Mouse (Mus musculus) urinary bladder, postnatal 4 days (tissue): Measurements from ENCODE around the gene Dnaaf5.

ENCODE experiments used
- DNase-seq, 2 experiments: peaks; one replicate each; pipeline ENCODE4 v3.0.0; 2021 to 2022; ENCODE audit warnings: low spot score in 2 of 2

The Dnaaf5 gene

DNA sequence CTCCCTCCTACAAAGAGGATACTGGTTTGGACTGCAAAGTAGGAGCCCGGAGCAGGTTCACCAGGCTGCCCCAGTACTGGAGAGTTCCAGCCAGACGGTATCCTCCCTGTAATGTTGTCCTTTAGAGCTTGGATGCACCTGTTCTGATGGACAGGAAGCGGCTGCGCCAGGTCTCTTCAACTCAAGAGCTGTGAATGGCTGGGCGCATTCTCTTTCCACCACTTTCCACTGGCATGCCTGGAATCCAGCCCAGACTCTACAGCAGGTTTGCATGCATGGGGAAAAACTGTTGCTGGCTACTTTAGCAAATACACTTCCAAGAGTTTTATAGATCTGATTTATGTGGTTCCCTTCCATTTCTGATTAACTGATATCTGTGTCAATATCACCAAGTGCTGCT lies 8.7 kb upstream of the Dnaaf5 start:
- no peak for DNase-seq

DNA sequence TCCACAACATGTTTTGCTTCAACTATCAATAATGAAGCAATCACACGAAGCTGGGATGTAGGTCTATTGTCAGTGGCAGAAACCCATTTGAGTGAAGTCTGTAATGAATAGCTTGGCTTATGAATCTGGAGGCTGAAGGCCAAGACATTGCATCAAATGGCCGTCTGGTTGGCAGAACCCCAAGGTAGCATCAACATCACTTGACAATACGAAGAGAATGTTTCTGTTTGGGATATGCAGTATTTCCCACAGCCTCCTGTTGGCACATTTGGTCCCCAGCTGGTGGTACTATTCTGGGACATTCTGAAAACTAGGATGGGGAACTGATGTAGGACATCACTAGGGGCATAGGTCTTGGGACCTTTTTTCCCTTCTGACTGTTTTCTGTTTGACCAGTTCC lies 6.1 kb upstream of the Dnaaf5 start:
- DNase-seq: no peak

DNA sequence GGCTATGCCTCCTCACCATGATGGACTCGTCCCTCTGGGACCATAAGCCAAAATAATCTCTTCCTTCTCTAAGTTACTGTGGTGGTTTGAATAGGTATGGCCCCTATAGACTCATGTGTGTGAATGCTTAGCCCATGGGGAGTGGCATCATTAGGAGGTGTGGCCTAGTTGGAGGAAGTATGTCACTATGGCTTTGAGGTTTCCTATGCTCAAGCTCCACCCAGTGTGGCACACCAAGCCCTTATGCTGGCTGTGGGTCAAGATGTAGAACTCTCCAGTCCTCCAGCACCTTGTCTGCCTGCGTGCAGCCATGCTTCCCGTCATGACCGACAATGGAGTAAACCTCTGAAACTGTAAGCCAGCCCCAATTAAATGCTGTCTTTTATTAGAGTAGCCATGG lies 4.3 kb upstream of the Dnaaf5 start:
- DNase-seq: no peak

GRCm38 (mm10) chr5:139146476-139147075 lies 3.4 kb upstream of the Dnaaf5 start:
- DNase-seq: no peak

- DNase-seq: no peak
Observed at GRCm38 (mm10) chr5:139147178-139148078, 2.6 kb upstream of the Dnaaf5 start.

DNA sequence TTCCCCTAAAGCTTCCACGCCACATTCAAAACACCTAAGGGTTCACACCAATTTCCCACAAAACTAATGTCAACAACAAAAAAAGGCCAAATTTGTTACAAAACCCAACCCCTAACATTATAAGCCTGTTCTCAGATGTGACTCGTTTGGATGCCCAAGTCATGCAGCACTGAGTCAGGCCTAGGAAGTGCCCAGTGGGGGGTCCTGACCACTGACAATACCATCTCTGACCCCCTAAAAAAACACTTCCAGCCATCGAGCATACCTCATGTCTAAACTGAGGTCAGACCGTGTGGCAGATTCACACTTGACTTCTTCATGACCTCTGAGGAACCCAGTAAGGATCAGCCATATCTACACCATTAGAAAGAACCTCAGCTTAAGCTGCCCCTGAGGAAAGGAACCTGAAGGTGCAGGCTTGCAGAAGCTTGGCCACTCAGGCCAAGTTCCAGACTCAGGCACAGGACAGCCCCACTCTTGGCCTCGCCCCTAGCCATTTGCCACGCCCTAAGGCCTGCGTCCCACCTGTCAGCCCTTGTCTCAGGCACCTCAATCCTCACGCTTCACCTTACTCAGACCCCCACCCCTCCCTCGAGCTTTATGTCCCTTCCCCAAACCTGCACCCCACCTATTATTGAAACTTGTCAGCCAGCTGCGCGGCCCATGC lies 884 bp upstream of the Dnaaf5 start:
- no peak for DNase-seq

GRCm38 (mm10) chr5:139150603-139151031 lies 594 bp downstream of the Dnaaf5 start:
- DNase-seq: no peak

DNA sequence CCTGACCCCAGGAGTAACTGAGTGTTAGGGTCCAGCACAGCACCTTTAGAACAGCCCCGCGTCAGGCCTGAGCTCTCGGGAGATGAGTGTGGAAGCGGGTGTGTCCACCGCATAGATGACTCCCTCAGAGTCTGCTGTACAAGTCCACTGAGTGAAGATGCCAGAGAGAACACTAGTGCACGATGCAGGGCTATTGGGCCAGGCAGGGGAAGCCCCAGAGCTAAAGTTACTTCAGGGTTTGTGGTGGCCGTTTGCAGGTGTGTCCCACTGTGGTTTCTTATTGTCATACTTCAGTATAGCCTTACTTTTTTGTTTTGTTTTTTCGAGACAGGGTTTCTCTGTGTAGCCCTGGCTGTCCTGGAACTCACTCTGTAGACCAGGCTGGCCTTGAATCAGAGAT lies 10.9 kb downstream of the Dnaaf5 start:
- DNase-seq: no peak

DNA sequence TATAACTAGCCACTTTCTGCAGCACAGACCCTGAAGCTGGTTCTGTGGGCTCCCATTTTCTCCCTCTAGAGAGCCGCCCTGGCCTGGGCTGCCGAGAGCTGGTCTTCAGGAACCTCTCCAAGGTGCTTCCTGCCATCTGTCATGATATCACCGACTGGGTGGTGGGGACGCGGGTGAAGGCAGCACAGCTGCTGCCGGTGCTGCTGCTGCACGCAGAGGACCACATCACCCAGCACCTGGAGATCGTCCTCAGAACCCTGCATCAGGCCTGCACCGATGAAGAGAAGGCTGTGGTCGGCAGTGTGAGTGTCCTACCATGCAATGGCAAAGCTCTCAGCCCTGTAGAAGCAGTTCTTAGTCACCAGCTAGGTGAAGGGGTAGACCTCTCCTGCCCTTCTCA lies 11.6 kb downstream of the Dnaaf5 start:
- no peak for DNase-seq

GRCm38 (mm10) chr5:139166781-139167361 lies 16.8 kb downstream of the Dnaaf5 start:
- no peak for DNase-seq

- no peak for DNase-seq
Observed at GRCm38 (mm10) chr5:139167548-139167947, 17.5 kb downstream of the Dnaaf5 start.

GRCm38 (mm10) chr5:139171929-139172328 lies 21.9 kb downstream of the Dnaaf5 start:
- no peak for DNase-seq

DNA sequence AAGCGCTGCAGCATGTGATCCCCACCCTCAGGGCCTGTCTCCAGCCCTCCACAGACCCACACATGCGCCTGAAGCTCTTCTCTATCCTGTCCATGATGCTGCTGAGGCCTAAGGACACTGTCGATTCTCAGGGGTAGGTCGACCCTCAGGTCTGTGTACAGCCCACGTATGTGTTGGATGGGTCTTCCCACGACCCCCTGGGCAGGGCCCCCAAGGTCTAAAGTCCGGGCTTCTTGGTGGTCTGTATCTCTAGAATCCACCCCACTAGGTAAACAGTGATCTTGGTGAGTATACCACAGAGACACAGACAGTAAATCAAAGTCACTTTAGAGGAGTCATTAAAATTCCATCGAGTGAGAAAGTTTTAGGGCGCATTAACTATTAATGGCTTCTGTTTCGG lies 24.1 kb downstream of the Dnaaf5 start:
- DNase-seq: no peak

- DNase-seq: no peak
Observed at GRCm38 (mm10) chr5:139174556-139175547, 24.8 kb downstream of the Dnaaf5 start.

DNA sequence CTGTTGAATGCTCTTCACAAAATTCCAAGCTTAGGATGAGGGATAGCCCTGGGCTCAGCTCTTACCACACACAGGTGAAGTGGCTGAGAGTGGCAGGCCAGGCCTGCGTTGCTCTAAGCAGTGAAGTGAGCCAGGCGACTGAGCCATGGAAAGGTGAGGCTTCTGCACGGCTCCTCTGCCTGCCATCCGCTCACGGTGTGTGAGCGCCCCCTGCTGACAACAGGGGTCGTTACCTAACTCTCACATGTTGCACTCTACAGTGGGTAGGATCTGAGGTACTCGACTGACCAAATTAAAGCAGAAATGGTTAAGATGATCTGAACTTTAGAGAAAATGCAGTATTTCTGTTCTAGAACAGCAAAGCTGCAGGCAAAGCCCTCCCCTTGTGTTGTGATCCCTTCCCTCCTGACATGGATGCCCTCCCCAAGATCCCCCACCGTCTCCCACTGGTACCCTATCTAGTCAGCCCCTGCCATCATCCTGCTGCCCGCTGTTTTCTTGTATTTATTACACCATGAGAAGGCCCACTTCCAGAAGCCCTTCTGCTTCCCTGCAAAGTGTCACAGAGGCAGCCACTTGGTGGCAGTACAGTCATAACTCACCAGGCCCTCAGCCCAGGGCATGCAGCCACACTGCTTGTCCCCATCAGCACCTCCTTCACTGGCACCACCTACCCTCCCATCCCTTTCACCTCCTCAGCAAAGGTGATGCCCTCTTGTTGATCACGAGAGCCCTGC lies 29.0 kb downstream of the Dnaaf5 start:
- peak; percentile 56 to 83 for DNase-seq

GRCm38 (mm10) chr5:139183131-139183530 lies 33.1 kb downstream of the Dnaaf5 start:
- no peak for DNase-seq

- DNase-seq: no peak
Observed at GRCm38 (mm10) chr5:139183601-139184000, 33.6 kb downstream of the Dnaaf5 start.

DNA sequence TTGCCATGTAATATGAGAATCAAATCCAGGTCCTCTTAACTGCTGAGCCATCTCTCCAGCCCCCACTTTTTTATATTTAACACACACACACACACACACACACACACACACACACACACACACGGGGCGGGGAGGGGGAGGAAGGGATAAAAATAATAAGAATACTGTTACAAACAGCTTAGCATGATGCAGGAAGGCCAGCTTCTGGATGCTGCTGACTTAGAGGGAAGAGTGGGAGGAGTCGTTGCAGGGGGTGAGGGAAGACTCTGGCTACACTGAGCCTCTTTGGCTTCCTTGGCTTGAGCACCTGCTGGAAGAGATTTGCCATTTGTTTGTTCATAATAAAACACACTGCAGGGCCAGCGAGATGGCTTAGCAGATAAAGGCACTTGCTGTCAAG lies 34.9 kb downstream of the Dnaaf5 start:
- DNase-seq: no peak

DNA sequence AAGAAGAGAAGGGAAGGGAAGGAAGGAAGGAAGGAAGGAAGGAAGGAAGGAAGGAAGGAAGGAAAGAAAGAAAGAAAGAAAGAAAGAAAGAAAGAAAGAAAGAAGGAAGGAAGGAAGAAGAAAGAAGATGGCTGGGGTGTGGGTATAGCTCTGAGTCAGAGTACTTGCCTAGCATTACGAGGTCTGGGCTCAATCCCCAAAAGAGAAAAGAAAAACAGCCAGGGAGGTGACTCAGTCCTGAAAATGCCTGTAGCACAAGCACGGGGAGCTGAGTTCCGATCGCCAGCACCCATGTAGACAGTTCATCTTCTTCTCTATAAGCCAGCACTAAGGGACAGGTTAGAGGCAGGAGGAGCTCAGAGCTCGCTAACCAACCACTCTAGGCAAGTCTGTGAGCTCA lies 39.7 kb downstream of the Dnaaf5 start:
- DNase-seq: no peak

DNA sequence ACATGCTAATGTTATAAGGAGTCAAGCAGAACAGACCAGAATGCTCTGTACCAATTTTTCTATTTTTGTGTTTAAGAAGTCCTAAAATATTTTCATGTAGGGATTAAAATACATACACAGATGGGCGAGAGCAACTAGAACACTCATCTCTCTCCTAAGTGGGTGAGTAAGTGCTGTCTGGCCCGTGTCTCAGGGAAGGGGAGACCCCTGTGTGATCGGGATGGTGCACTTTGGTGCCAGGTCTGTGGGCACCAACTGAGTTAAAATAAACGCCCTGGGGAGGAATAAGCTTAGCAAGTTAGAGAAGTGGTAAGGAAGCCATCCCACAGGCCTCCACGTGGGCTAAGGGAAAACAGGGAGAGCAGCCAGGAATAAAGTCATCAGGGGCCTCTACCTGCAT lies 40.9 kb downstream of the Dnaaf5 start:
- no peak for DNase-seq
